Mouse (Mus musculus) CH12.LX (cell line): ENCODE measurements around the gene Unk. TPM values are rescaled to one million over a fixed set of nuclear protein-coding genes. Genes with fewer than 3 reads are reported as not detected.

Source experiments
- DNase-seq: peaks from one replicate; pipeline ENCODE4 v3.0.0-alpha.2; 2013; ENCODE audit errors: extremely low read depth
- H3K27ac ChIP-seq: 2 replicates; pipeline ENCODE4 v1.5.1; 2012; ENCODE audit warnings: low read depth, mild to moderate bottlenecking, control low read depth, moderate library complexity; ENCODE audit not compliant: insufficient read depth
- H3K27me3 ChIP-seq: replicated peaks from 2 replicates; pipeline ENCODE3; 2012; ENCODE audit warnings: inconsistent platforms
- H3K36me3 ChIP-seq, 2 experiments: replicated peaks in 1 of 2; 2 replicates each; pipeline versions ENCODE3 to v1.6.1; 2012; ENCODE audit warnings: inconsistent platforms in 1 of 2, low read length in 1 of 2, mild to moderate bottlenecking in 1 of 2, mixed read lengths in 1 of 2, moderate library complexity in 1 of 2; ENCODE audit not compliant: control insufficient read depth in 1 of 2, insufficient read depth in 1 of 2
- H3K4me1 ChIP-seq, 2 experiments: 2 replicates each; pipeline ENCODE4 v1.6.1; 2012; ENCODE audit warnings: inconsistent platforms in 1 of 2, moderate library complexity in 1 of 2; ENCODE audit not compliant: insufficient read depth in 2 of 2, control insufficient read depth in 1 of 2
- H3K4me2 ChIP-seq: 2 replicates; pipeline ENCODE4 v1.6.1; 2012; ENCODE audit warnings: low read depth, mild to moderate bottlenecking, control low read depth; ENCODE audit not compliant: poor library complexity, insufficient read depth, severe bottlenecking
- H3K4me3 ChIP-seq, 3 experiments: fragments of 150-350 bp in 1 of 3; sonication (generic) in 1 of 3; replicated peaks in 1 of 3; 2 replicates each; pipeline versions ENCODE3 to v1.5.1; 2011 to 2012; ENCODE audit warnings: low read depth in 2 of 3, low read length in 2 of 3, mild to moderate bottlenecking in 2 of 3, moderate library complexity in 2 of 3, control low read depth in 1 of 3, improper control_type of control experiment in 1 of 3, inconsistent platforms in 1 of 3, mixed read lengths in 1 of 3; ENCODE audit not compliant: poor library complexity in 1 of 3
- H3K79me2 ChIP-seq: replicated peaks from 2 replicates; pipeline ENCODE4 v1.6.1; 2012; ENCODE audit warnings: mild to moderate bottlenecking, moderate library complexity; ENCODE audit not compliant: control insufficient read depth, poor library complexity, insufficient read depth, severe bottlenecking; ENCODE audit errors: extremely low read depth
- H3K9ac ChIP-seq: 2 replicates; pipeline ENCODE4 v1.6.1; 2012; ENCODE audit warnings: low read depth, mild to moderate bottlenecking, control low read depth, moderate library complexity; ENCODE audit not compliant: insufficient read depth
- H3K9me3 ChIP-seq: replicated peaks from 2 replicates; pipeline ENCODE3; 2012; ENCODE audit warnings: low read length, inconsistent platforms, mixed read lengths
- BHLHE40 ChIP-seq: IDR thresholded peaks from 2 replicates; pipeline ENCODE4 v1.6.1; 2011; ENCODE audit warnings: mild to moderate bottlenecking, low read depth, low read length, improper control_type of control experiment
- CHD2 ChIP-seq: IDR thresholded peaks from 2 replicates; pipeline ENCODE4 v1.6.1; 2011; ENCODE audit warnings: low read length, improper control_type of control experiment
- CTCF ChIP-seq, 2 experiments: IDR thresholded peaks in 1 of 2; conservative IDR thresholded peaks in 1 of 2; 2 replicates each; pipeline ENCODE4 v1.5.1; 2011 to 2012; ENCODE audit warnings: low read depth in 2 of 2, low read length in 2 of 2, improper control_type of control experiment in 1 of 2, inconsistent platforms in 1 of 2, mild to moderate bottlenecking in 1 of 2, moderate library complexity in 1 of 2
- EP300 ChIP-seq: IDR thresholded peaks from 2 replicates; pipeline ENCODE4 v1.6.1; 2011; ENCODE audit warnings: low read length, improper control_type of control experiment
- ETS1 ChIP-seq: conservative IDR thresholded peaks from 2 replicates; pipeline ENCODE4 v1.6.1; 2012; ENCODE audit warnings: low read depth, mild to moderate bottlenecking, inconsistent platforms, low read length, improper control_type of control experiment, moderate library complexity
- GABPA ChIP-seq: IDR thresholded peaks from 2 replicates; pipeline ENCODE4 v1.6.1; 2012; ENCODE audit warnings: low read depth, low read length, improper control_type of control experiment, inconsistent platforms; ENCODE audit not compliant: insufficient replicate concordance
- HCFC1 ChIP-seq: IDR thresholded peaks from 2 replicates; pipeline ENCODE4 v1.6.1; 2012; ENCODE audit warnings: low read depth, mild to moderate bottlenecking, inconsistent platforms, low read length, improper control_type of control experiment
- IRF4 ChIP-seq: IDR thresholded peaks from 2 replicates; pipeline ENCODE4 v1.6.1; 2014; ENCODE audit warnings: low read depth, mild to moderate bottlenecking, inconsistent platforms, low read length, improper control_type of control experiment
- JUN ChIP-seq: IDR thresholded peaks from 2 replicates; pipeline ENCODE4 v1.6.1; 2011; ENCODE audit warnings: low read depth, mild to moderate bottlenecking, low read length, improper control_type of control experiment, moderate library complexity; ENCODE audit not compliant: insufficient read depth
- JUND ChIP-seq: conservative IDR thresholded peaks from 2 replicates; pipeline ENCODE4 v1.6.1; 2011; ENCODE audit warnings: low read depth, low read length, improper control_type of control experiment
- KAT2A ChIP-seq: IDR thresholded peaks from 2 replicates; pipeline ENCODE4 v1.6.1; 2012; ENCODE audit warnings: low read length, improper control_type of control experiment, inconsistent platforms; ENCODE audit not compliant: insufficient replicate concordance
- MAFK ChIP-seq: IDR thresholded peaks from 2 replicates; pipeline ENCODE4 v1.6.1; 2011; ENCODE audit warnings: low read length, improper control_type of control experiment; ENCODE audit not compliant: insufficient replicate concordance
- MAZ ChIP-seq: IDR thresholded peaks from 2 replicates; pipeline ENCODE4 v1.6.1; 2012; ENCODE audit warnings: low read depth, mild to moderate bottlenecking, inconsistent platforms, low read length, improper control_type of control experiment, moderate library complexity
- MEF2A ChIP-seq: IDR thresholded peaks from 2 replicates; pipeline ENCODE4 v1.6.1; 2014; ENCODE audit warnings: low read depth, mild to moderate bottlenecking, inconsistent platforms, low read length, improper control_type of control experiment, borderline replicate concordance
- MXI1 ChIP-seq: IDR thresholded peaks from 2 replicates; pipeline ENCODE4 v1.6.1; 2011; ENCODE audit warnings: mild to moderate bottlenecking, low read depth, low read length, improper control_type of control experiment
- MYC ChIP-seq: IDR thresholded peaks from 2 replicates; pipeline ENCODE4 v1.6.1; 2011; ENCODE audit warnings: low read depth, mild to moderate bottlenecking, improper control_type of control experiment, low read length
- NELFE ChIP-seq: IDR thresholded peaks from 2 replicates; pipeline ENCODE4 v1.6.1; 2011; ENCODE audit warnings: low read depth, low read length, improper control_type of control experiment
- NRF1 ChIP-seq: IDR thresholded peaks from 2 replicates; pipeline ENCODE4 v1.6.1; 2014; ENCODE audit warnings: low read depth, mild to moderate bottlenecking, inconsistent platforms, low read length, improper control_type of control experiment, moderate library complexity
- PAX5 ChIP-seq: IDR thresholded peaks from 2 replicates; pipeline ENCODE4 v1.6.1; 2012; ENCODE audit warnings: low read length, inconsistent platforms, mixed read lengths
- POLR2A ChIP-seq: IDR thresholded peaks from 2 replicates; pipeline ENCODE4 v1.6.1; 2011; ENCODE audit warnings: low read depth, mild to moderate bottlenecking, improper control_type of control experiment, low read length
- POLR2AphosphoS2 ChIP-seq: IDR thresholded peaks from 2 replicates; pipeline ENCODE4 v1.6.1; 2011; ENCODE audit warnings: low read depth, low read length, improper control_type of control experiment
- RAD21 ChIP-seq: IDR thresholded peaks from 2 replicates; pipeline ENCODE4 v1.6.1; 2011; ENCODE audit warnings: low read depth, mild to moderate bottlenecking, low read length, improper control_type of control experiment, moderate library complexity
- RCOR1 ChIP-seq: conservative IDR thresholded peaks from 2 replicates; pipeline ENCODE4 v1.6.1; 2012; ENCODE audit warnings: low read depth, mild to moderate bottlenecking, inconsistent platforms, low read length, improper control_type of control experiment
- SIN3A ChIP-seq: IDR thresholded peaks from 2 replicates; pipeline ENCODE4 v1.6.1; 2012; ENCODE audit warnings: low read length, improper control_type of control experiment, inconsistent platforms
- TBP ChIP-seq: conservative IDR thresholded peaks from 2 replicates; pipeline ENCODE4 v1.6.1; 2011; ENCODE audit warnings: low read depth, low read length, improper control_type of control experiment
- TCF12 ChIP-seq: IDR thresholded peaks from 2 replicates; pipeline ENCODE4 v1.6.1; 2014; ENCODE audit warnings: low read depth, mild to moderate bottlenecking, inconsistent platforms, low read length, improper control_type of control experiment
- USF1 ChIP-seq: IDR thresholded peaks from 2 replicates; pipeline ENCODE4 v1.6.1; 2014; ENCODE audit warnings: low read depth, mild to moderate bottlenecking, inconsistent platforms, low read length, improper control_type of control experiment
- USF2 ChIP-seq: conservative IDR thresholded peaks from 2 replicates; pipeline ENCODE4 v1.6.1; 2011; ENCODE audit warnings: low read depth, low read length, improper control_type of control experiment
- ZMIZ1 ChIP-seq: IDR thresholded peaks from 2 replicates; pipeline ENCODE4 v1.6.1; 2012; ENCODE audit warnings: low read depth, mild to moderate bottlenecking, inconsistent platforms, low read length, improper control_type of control experiment
- dilution Hi-C: fragments of 300-500 bp; cut with MboI; formaldehyde crosslinking; loops from 2 replicates; pipeline ENCODE4 v1.14.3; 2020; ENCODE audit warnings: low sequenced_read_pairs; ENCODE audit not compliant: extremely low pct_unique_long_range_greater_than_20kb, extremely low pct_ligation_motif_present
- in situ Hi-C: fragments of 300-500 bp; cut with MboI; formaldehyde crosslinking; loops from 3 replicates; pipeline ENCODE4 v1.14.3; 2019; ENCODE audit warnings: low sequenced_read_pairs, low pct_ligation_motif_present, low pct_unique_long_range_greater_than_20kb, mixed read lengths
- polyA plus RNA-seq: library from polyadenylated mRNA; unstranded; fragments of >175 nt; gene quantifications from 2 replicates; pipeline ENCODE4 v1.2.1, GENCODE M21; 2012; ENCODE audit warnings: low read depth; ENCODE audit not compliant: insufficient read length
- total RNA-seq, 2 experiments: library from RNA; depleted of rRNA; stranded (reverse); fragments of 300-350 nt in 1 of 2; fragments of >200 nt in 1 of 2; gene quantifications; 2 replicates each; pipeline ENCODE4 v1.2.3; 2012 to 2014

The Unk gene
- total and polyA plus RNA-seq, 3 experiments = 20.9 to 35.0 (median 24.7) TPM

GRCm38 (mm10) chr11:116086258-116087193, 56.4 kb downstream of the Unk start, which contains the start of gene Wbp2 (continued):
- TF ChIP-seq POLR2AphosphoS2 (peak; percentile 67; the same call in 1 of the 2 replicates), USF2 (peak; percentile 99), BHLHE40 (peak; percentile 99), SIN3A (peak; percentile 93; the same call in 1 of the 2 replicates), HCFC1 (peak; percentile 93; the same call in 1 of the 2 replicates), USF1 (peak; percentile 98), MEF2A (no peak; the same call in 1 of the 2 replicates), POLR2A (peak; percentile 80), JUND (no peak)

GRCm38 (mm10) chr11:116087194-116088130, 57.3 kb downstream of the Unk start:
- Histone ChIP-seq H3K9ac (peak overlapping the region; percentile 58), H3K27me3 (no peaks in the 10 kb centered on the region), H3K4me3 (peak overlapping the region; percentile 51 to 96 (median 63)), H3K36me3 (peaks cover 15 to 31% of the 10 kb centered on the region in 2 experiments), H3K4me2 (peak overlapping the region; percentile 86), H3K27ac (peak overlapping the region; percentile 46), H3K9me3 (no peaks in the 10 kb centered on the region), H3K4me1 (peaks cover 3 to 35% of the 10 kb centered on the region in 2 experiments), H3K79me2 (peaks cover 16% of the 10 kb centered on the region)
- peak; percentile 90 for DNase-seq
- dilution Hi-C loops (no loop called here), in situ Hi-C loops (loop anchor here (5.0 kb wide), 1 partner anchor 45 kb away; the partner anchor contains the start of gene Trim65)
- TF ChIP-seq CHD2 (no peak), MEF2A (peak; percentile 52; the same call in 1 of the 2 replicates), EP300 (no peak), POLR2AphosphoS2 (0 out of 2 replicates have a peak, but pooled peaks have one; percentile 54), GABPA (no peak), TBP (no peak), TCF12 (peak; percentile 78), PAX5 (no peak), SIN3A (peak; percentile 26), BHLHE40 (peak; percentile 79), KAT2A (no peak), MXI1 (peak; percentile 87), CTCF (conservative IDR thresholded peaks at IDR 0.05 in 1 of 2, IDR thresholded peaks at IDR 0.05 in 1 of 2; ENCODE audit: low read depth in 2 of 2, low read length in 2 of 2) (peak; percentile 8 to 94; a peak in 2 of 4 replicates), ZMIZ1 (0 out of 2 replicates have a peak, but pooled peaks have one; percentile 59), POLR2A (peak; percentile 66), NELFE (peak; percentile 90), MAZ (peak; percentile 89), USF1 (peak; percentile 63), HCFC1 (peak; percentile 40), JUN (no peak; the same call in 1 of the 2 replicates), JUND (peak; percentile 62; the same call in 1 of the 2 replicates), MYC (peak; percentile 76; the same call in 1 of the 2 replicates), RCOR1 (no peak), IRF4 (peak; percentile 78), ETS1 (0 out of 2 replicates have a peak, but pooled peaks have one; percentile 39), RAD21 (peak; percentile 74), USF2 (no peak), NRF1 (peak; percentile 56; the same call in 1 of the 2 replicates), MAFK (no peak)
